Mouse (Mus musculus) left cerebral cortex, adult 2 months (tissue): ENCODE results near the gene Qtrt1. TPM values are rescaled to one million over a fixed set of nuclear protein-coding genes. Genes with fewer than 3 reads are reported as not detected.

ENCODE experiments used
- DNase-seq, 2 experiments: peaks; one replicate each; pipeline ENCODE4 v3.0.0; 2021 to 2022; ENCODE audit warnings: low spot score in 2 of 2, mixed read lengths in 1 of 2; ENCODE audit errors: extremely low spot score in 1 of 2
- H3K27ac ChIP-seq: fragments of 200-600 bp; 2 replicates; pipeline ENCODE4 v1.8.1; 2022
- H3K4me3 ChIP-seq: fragments of 200-600 bp; 2 replicates; pipeline ENCODE4 v1.8.1; 2022
- CTCF ChIP-seq: fragments of 200-600 bp; IDR thresholded peaks from 2 replicates; pipeline ENCODE4 v1.8.1; 2022; ENCODE audit warnings: antibody characterized with exemption, mild to moderate bottlenecking, moderate library complexity
- intact Hi-C: fragments of 180-260 bp; cut with DNase I; formaldehyde crosslinking; loops from one replicate; pipeline ENCODE4 v1.15.1; 2025
- total RNA-seq, 2 experiments: library from RNA; stranded (reverse); gene quantifications; 2 replicates each; pipeline ENCODE4 v1.2.3; 2021

The Qtrt1 gene
- total RNA-seq, 2 experiments from 2014 or later: 26.2 to 35.7 TPM

- intact Hi-C loops: no loop called here
- Histone ChIP-seq H3K27ac (no peak overlapping the region), H3K4me3 (no peak overlapping the region)
- no peak for DNase-seq
- TF ChIP-seq CTCF: no peak
These were observed 15.9 kb upstream of the Qtrt1 start for GRCm38 (mm10) chr9:21395692-21396091.

- DNase-seq: no peak
- H3K27ac ChIP-seq: no peak overlapping the region
- H3K4me3 ChIP-seq: no peak overlapping the region
- TF ChIP-seq CTCF: no peak
- intact Hi-C loops: no loop called here
These were observed 14.5 kb upstream of the Qtrt1 start for GRCm38 (mm10) chr9:21397170-21397569.

DNA sequence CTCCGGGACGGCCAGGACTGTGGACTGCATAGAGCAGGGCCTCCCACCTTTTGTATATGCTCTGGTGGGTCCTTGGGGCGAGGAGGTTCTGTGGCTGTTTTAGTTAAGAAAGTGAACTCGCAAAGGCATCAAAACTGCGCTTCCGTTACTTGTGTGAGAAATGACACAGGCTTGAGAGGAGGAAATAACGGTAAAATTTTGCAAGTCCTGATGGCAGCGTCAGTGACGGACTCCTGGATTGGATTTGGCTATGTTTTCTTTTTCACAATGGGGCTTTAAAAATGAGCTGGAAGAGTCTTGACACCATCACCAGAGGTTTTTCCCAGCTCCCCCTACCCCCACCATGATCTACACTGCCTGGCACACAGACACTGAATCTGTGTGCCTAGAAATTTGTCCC is 10.6 kb upstream of the Qtrt1 start:
- TF ChIP-seq CTCF: no peak
- no peak overlapping the region for H3K4me3 ChIP-seq
- H3K27ac ChIP-seq: no peak overlapping the region
- DNase-seq: no peak
- intact Hi-C loops: no loop called here

GRCm38 (mm10) chr9:21402764-21403253 is 8.8 kb upstream of the Qtrt1 start:
- intact Hi-C loops: no loop called here
- TF ChIP-seq CTCF: no peak
- H3K27ac ChIP-seq: no peak overlapping the region

GRCm38 (mm10) chr9:21403745-21404144 is 7.9 kb upstream of the Qtrt1 start:
- no peak for TF ChIP-seq CTCF
- intact Hi-C loops: no loop called here
- DNase-seq: no peak
- no peak overlapping the region for H3K27ac ChIP-seq
- no peak overlapping the region for H3K4me3 ChIP-seq

More at GRCm38 (mm10) chr9:21402764-21403253, 8.8 kb upstream of the Qtrt1 start:
- H3K4me3 ChIP-seq: no peak overlapping the region
- no peak for DNase-seq

- no peak overlapping the region for H3K27ac ChIP-seq
- intact Hi-C loops: no loop called here
- no peak overlapping the region for H3K4me3 ChIP-seq
These were observed 6.1 kb upstream of the Qtrt1 start for GRCm38 (mm10) chr9:21405525-21405924.

GRCm38 (mm10) chr9:21407951-21408350 is 3.7 kb upstream of the Qtrt1 start:
- no peak overlapping the region for H3K27ac ChIP-seq
- no peak for DNase-seq
- no peak for TF ChIP-seq CTCF
- H3K4me3 ChIP-seq: no peak overlapping the region
- intact Hi-C loops: no loop called here

More at GRCm38 (mm10) chr9:21405525-21405924, 6.1 kb upstream of the Qtrt1 start:
- TF ChIP-seq CTCF: no peak
- DNase-seq: no peak

- no peak for TF ChIP-seq CTCF
- intact Hi-C loops: no loop called here
- H3K27ac ChIP-seq: no peak overlapping the region
- no peak overlapping the region for H3K4me3 ChIP-seq
- no peak for DNase-seq
These were observed 3.0 kb upstream of the Qtrt1 start for GRCm38 (mm10) chr9:21408624-21409023.

- Histone ChIP-seq H3K27ac (no peak overlapping the region; the same call in 1 of the 2 replicates), H3K4me3 (no peak overlapping the region)
- intact Hi-C loops: loop anchor here (1.0 to 2.0 kb wide), 3 partner anchors 43 to 97 kb away; partner anchors contain the start of gene Ap1m2
- TF ChIP-seq CTCF: peak; percentile 87
- DNase-seq: peak; percentile 78 to 85
These were observed 1.9 kb upstream of the Qtrt1 start for GRCm38 (mm10) chr9:21409592-21410317.

DNA sequence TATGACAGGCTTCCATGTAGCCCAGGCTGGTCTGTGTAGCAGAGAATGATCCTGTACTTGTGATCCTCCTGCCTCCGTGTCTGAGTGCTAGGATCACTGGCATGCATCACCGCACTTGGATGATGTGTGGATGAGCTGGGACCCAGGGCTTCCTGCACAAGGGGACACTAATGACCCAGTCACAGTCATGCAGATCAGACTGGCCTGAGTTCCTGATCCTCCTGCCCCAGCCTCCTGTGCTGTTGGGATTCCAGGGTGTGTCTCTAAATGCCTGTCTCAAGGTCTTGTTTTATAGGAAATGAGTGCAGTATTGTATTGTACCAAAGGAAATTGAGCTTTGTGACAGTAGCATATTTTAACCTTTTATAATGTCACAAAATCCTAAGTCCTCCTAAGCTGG is 6.2 kb downstream of the Qtrt1 start:
- DNase-seq: no peak
- intact Hi-C loops: no loop called here
- Histone ChIP-seq H3K4me3 (no peak overlapping the region), H3K27ac (no peak overlapping the region)
- no peak for TF ChIP-seq CTCF

DNA sequence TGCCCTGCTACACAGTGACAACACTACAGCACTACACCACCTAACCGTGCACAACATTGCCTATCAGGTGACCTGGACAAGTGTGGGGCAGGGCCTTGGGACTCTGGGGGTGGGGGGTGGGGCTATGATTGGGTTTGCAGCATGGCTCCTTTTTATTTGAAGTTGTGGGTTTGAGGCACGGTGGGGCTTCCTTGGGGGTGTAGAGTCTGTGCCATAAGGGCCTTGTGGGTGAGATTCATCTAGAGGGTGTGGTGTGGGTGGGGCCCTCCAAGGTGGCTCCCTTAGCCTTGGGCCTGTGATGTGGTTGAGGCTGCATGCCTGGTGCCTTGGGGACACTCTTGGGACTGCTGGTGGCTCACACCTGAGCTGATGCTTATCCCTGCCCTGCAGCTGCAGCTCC is 8.0 kb downstream of the Qtrt1 start:
- no peak overlapping the region for H3K4me3 ChIP-seq
- no peak for DNase-seq
- H3K27ac ChIP-seq: no peak overlapping the region
- no peak for TF ChIP-seq CTCF
- intact Hi-C loops: no loop called here

- DNase-seq: peak; percentile 99 to 100
- TF ChIP-seq CTCF: no peak; the same call in none of the 2 replicates
- H3K27ac ChIP-seq: peak within 1 kb of the TSS; percentile 93
- intact Hi-C loops: loop anchor here (5.0 kb wide), 1 partner anchor 37 kb away; no protein-coding TSS in a partner anchor
- H3K4me3 ChIP-seq: peak within 1 kb of the TSS; percentile 81
These were observed 13.3 kb downstream of the Qtrt1 start, which contains the start of gene Dnm2 for GRCm38 (mm10) chr9:21424631-21425555. Dnm2 (plus strand) TSS chr9:21424908.
